ENCODE assay signal across 14 mouse cellular contexts in the genomic region with DNA sequence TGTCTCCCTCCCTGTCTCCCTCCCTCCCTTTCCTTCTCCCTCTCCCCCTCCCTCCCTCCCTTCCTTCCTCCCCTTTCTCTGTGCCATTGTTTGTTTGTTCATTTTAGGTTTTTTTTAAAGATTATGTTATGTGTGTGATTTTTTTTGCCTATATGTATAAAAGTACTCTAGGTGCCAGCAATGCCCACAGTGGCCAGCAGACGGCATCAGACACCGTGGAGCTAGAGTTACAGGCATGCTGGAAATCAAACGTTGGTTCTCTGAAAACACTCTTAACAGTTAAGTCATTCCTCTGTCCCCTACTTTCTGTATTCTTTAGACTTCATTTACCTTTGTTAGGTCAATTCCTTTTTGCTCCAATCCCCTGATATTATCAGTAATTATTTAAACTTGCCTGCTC. TPM values are rescaled to one million over a fixed set of nuclear protein-coding genes. Genes with fewer than 3 reads are reported as not detected.
A peak's percentile ranks its signal among the peaks of the same experiment; 100 is the strongest.
DNase-seq lines count a peak whose midpoint lies in the region; ATAC-seq and TF ChIP-seq lines count a peak whose summit lies in the region.
"Had no signal": no experiment of that assay in that cellular context is flagged by ENCODE, and none has a peak within 500 bp of the region (broad histone marks: within the 10 kb centered on the region; RNA-seq: fewer than 3 reads in every experiment).

No protein-coding gene starts in this region.

- no peaks in the 10 kb centered on the region for H3K9me3 ChIP-seq in hindbrain, postnatal 0 days (ENCODE audit: low read length)
- H3K9me3 ChIP-seq in hindbrain, embryonic 11.5 days (ENCODE audit: control insufficient read depth, low read length) = no peaks in the 10 kb centered on the region
- H3K9me3 ChIP-seq in midbrain, embryonic 14.5 days (ENCODE audit: control insufficient read depth, low read length) = no peaks in the 10 kb centered on the region
- H3K9me3 ChIP-seq: hindbrain, embryonic 15.5 days; liver, embryonic 15.5 days; midbrain, embryonic 12.5 days had no signal

- no peak overlapping the region for H3K9ac ChIP-seq in hindbrain, postnatal 0 days (replicated peaks; ENCODE audit: low read length)
- H3K9ac ChIP-seq in hindbrain, embryonic 11.5 days (ENCODE audit: low read depth, low read length) = no peak overlapping the region
- H3K9ac ChIP-seq in midbrain, embryonic 14.5 days (replicated peaks; ENCODE audit: low read length) = no peak overlapping the region
- H3K9ac ChIP-seq: heart, embryonic 13.5 days; hindbrain, embryonic 15.5 days; liver, embryonic 15.5 days; midbrain, embryonic 12.5 days had no signal

- no peak for ATAC-seq in hindbrain, postnatal 0 days
- no peak for ATAC-seq in hindbrain, embryonic 11.5 days (ENCODE audit: low FRiP score)
- peak; percentile 50 for ATAC-seq in granulocyte monocyte progenitor cell, adult 5-6 weeks (replicated peaks; ENCODE audit: poor library complexity, severe bottlenecking)
- ATAC-seq in midbrain, embryonic 14.5 days (ENCODE audit: low FRiP score, low TSS enrichment) = no peak
- ATAC-seq: activated CD4-positive, CD25-positive, alpha-beta regulatory T cell, adult 4 months had no signal

- H3K36me3 ChIP-seq in hindbrain, postnatal 0 days (ENCODE audit: insufficient read depth, low read length) = no peaks in the 10 kb centered on the region
- H3K36me3 ChIP-seq in hindbrain, embryonic 11.5 days (ENCODE audit: control insufficient read depth, insufficient read depth, low read length) = no peaks in the 10 kb centered on the region
- no peaks in the 10 kb centered on the region for H3K36me3 ChIP-seq in spleen, adult 2 months (ENCODE audit: control insufficient read depth, insufficient read depth, low read length)
- H3K36me3 ChIP-seq in midbrain, embryonic 14.5 days (ENCODE audit: control insufficient read depth, insufficient read depth, low read length) = no peaks in the 10 kb centered on the region
- H3K36me3 ChIP-seq: heart, embryonic 13.5 days; hindbrain, embryonic 15.5 days; liver, embryonic 15.5 days; midbrain, embryonic 12.5 days had no signal

- H3K27ac ChIP-seq in hindbrain, postnatal 0 days = no peak overlapping the region
- no peak overlapping the region for H3K27ac ChIP-seq in hindbrain, embryonic 11.5 days (ENCODE audit: low read depth, low read length)
- no peak overlapping the region for H3K27ac ChIP-seq in spleen, adult 2 months (ENCODE audit: insufficient read depth, low read length)
- H3K27ac ChIP-seq in midbrain, embryonic 14.5 days (replicated peaks; ENCODE audit: low read depth, low read length) = no peak overlapping the region
- H3K27ac ChIP-seq: heart, embryonic 13.5 days; hindbrain, embryonic 15.5 days; liver, embryonic 15.5 days; midbrain, embryonic 12.5 days had no signal

- 59% methylated on average over 3 of the region's 3 CpGs for WGBS in hindbrain, postnatal 0 days
- 51% methylated on average over 3 of the region's 3 CpGs for WGBS in hindbrain, embryonic 11.5 days
- WGBS in spleen, adult 2 months = 82% methylated on average over 3 of the region's 3 CpGs
- WGBS in midbrain, embryonic 14.5 days = 63% methylated on average over 3 of the region's 3 CpGs

- H3K27me3 ChIP-seq in hindbrain, postnatal 0 days (ENCODE audit: insufficient read depth, low read length) = peaks cover 3% of the 10 kb centered on the region
- peaks cover 12% of the 10 kb centered on the region for H3K27me3 ChIP-seq in hindbrain, embryonic 11.5 days (ENCODE audit: control insufficient read depth, insufficient read depth, low read length)
- no peaks in the 10 kb centered on the region for H3K27me3 ChIP-seq in spleen, adult 2 months (ENCODE audit: control insufficient read depth, insufficient read depth, low read length)
- H3K27me3 ChIP-seq in midbrain, embryonic 14.5 days (ENCODE audit: control insufficient read depth, insufficient read depth, low read length) = peaks cover 14% of the 10 kb centered on the region

- no peak for DNase-seq in hindbrain, postnatal 0 days (ENCODE audit: low spot score)
- no peak for DNase-seq in hindbrain, embryonic 11.5 days (ENCODE audit: low spot score)
- DNase-seq in spleen, adult 2 months (ENCODE audit: low read depth in 1 of 2, low spot score in 2 of 2) = no peak
- DNase-seq in spleen, postnatal 4 days (ENCODE audit: low spot score in 2 of 2) = no peak
- DNase-seq in MN1 (ENCODE audit: low spot score) = no peak
- DNase-seq in midbrain, embryonic 14.5 days = no peak
- DNase-seq: cerebellum, postnatal 36 days; kidney, postnatal 14 days had no signal

- no peak overlapping the region for H3K4me2 ChIP-seq in hindbrain, postnatal 0 days (ENCODE audit: low read depth, low read length)
- no peak overlapping the region for H3K4me2 ChIP-seq in hindbrain, embryonic 11.5 days (replicated peaks; ENCODE audit: low read depth, low read length)
- H3K4me2 ChIP-seq in midbrain, embryonic 14.5 days (ENCODE audit: low read length) = no peak overlapping the region
- H3K4me2 ChIP-seq: heart, embryonic 13.5 days; hindbrain, embryonic 15.5 days; liver, embryonic 15.5 days; midbrain, embryonic 12.5 days had no signal

- no peak overlapping the region for H3K4me3 ChIP-seq in hindbrain, postnatal 0 days (ENCODE audit: low read length)
- no peak overlapping the region for H3K4me3 ChIP-seq in hindbrain, embryonic 11.5 days (ENCODE audit: low read depth, low read length)
- H3K4me3 ChIP-seq in spleen, adult 2 months (ENCODE audit: extremely low read depth, insufficient read depth, insufficient read length) = no peak overlapping the region
- H3K4me3 ChIP-seq in midbrain, embryonic 14.5 days (replicated peaks; ENCODE audit: low read depth, low read length) = no peak overlapping the region
- H3K4me3 ChIP-seq: heart, embryonic 13.5 days; hindbrain, embryonic 15.5 days; liver, embryonic 15.5 days; midbrain, embryonic 12.5 days had no signal

- no peak for TF ChIP-seq POLR2A in spleen, adult 2 months (IDR thresholded peaks at IDR 0.05; ENCODE audit: low read depth, low read length)

- TF ChIP-seq CTCF in hindbrain, postnatal 0 days (IDR thresholded peaks at IDR 0.05; ENCODE audit: low read depth) = peak; percentile 39
- TF ChIP-seq CTCF in spleen, adult 2 months (IDR thresholded peaks at IDR 0.05; ENCODE audit: extremely low read depth, insufficient read depth, insufficient read length, insufficient replicate concordance) = peak; percentile 28; the same call in 1 of the 2 replicates

- no peaks in the 10 kb centered on the region for H3K4me1 ChIP-seq in hindbrain, postnatal 0 days (ENCODE audit: insufficient read depth, low read length)
- no peaks in the 10 kb centered on the region for H3K4me1 ChIP-seq in hindbrain, embryonic 11.5 days (replicated peaks; ENCODE audit: control insufficient read depth, insufficient read depth, low read length)
- H3K4me1 ChIP-seq in spleen, adult 2 months (ENCODE audit: control insufficient read depth, insufficient read depth, insufficient read length) = no peaks in the 10 kb centered on the region
- no peaks in the 10 kb centered on the region for H3K4me1 ChIP-seq in midbrain, embryonic 14.5 days (ENCODE audit: control insufficient read depth, insufficient read depth, low read length)
- H3K4me1 ChIP-seq: heart, embryonic 13.5 days; hindbrain, embryonic 15.5 days; liver, embryonic 15.5 days; midbrain, embryonic 12.5 days had no signal

RNA-seq across cellular contexts. Expression of a gene that starts 33.2 kb away (rescaled TPM):
- total RNA-seq in hindbrain, postnatal 0 days (2014; rRNA removed) = 4.1 and 7.4 TPM in 2 replicates
- 24.4 and 24.9 TPM in 2 replicates for polyA plus RNA-seq in hindbrain, postnatal 0 days (2015; fragmentation: Nextera tagmentation; extraction: Ambion mirVana)
- polyA plus RNA-seq in hindbrain, embryonic 11.5 days (2014; fragmentation: Nextera tagmentation; extraction: Ambion mirVana) = 27.5 and 27.8 TPM in 2 replicates
- 2.6 and 3.2 TPM in 2 replicates for polyA plus RNA-seq in spleen, adult 2 months (2012; rRNA removed)
- total RNA-seq in granulocyte monocyte progenitor cell, adult 5-6 weeks (2014; fragmentation: Nextera tagmentation) = 27.0 and 27.8 TPM in 2 replicates
- 13.5 and 17.0 TPM in 2 replicates for total RNA-seq in granulocyte monocyte progenitor cell, adult 5-6 weeks (2017)
- polyA plus RNA-seq in midbrain, embryonic 14.5 days (2014; fragmentation: Nextera tagmentation; extraction: Ambion mirVana) = 19.9 and 21.9 TPM in 2 replicates
